27 mouse cellular contexts compared by ENCODE assay signal in genomic region chr2:154600586-154600985, GRCm38 (mm10). TPM values are rescaled to one million over a fixed set of nuclear protein-coding genes. Genes with fewer than 3 reads are reported as not detected.
A peak's percentile ranks its signal among the peaks of the same experiment; 100 is the strongest.
DNase-seq lines count a peak whose midpoint lies in the region; ATAC-seq and TF ChIP-seq lines count a peak whose summit lies in the region.
"Had no signal": no experiment of that assay in that cellular context is flagged by ENCODE, and none has a peak within 500 bp of the region (broad histone marks: within the 10 kb centered on the region; RNA-seq: fewer than 3 reads in every experiment).

No protein-coding gene starts in this region.

- no peak for DNase-seq in kidney, postnatal 0 days (ENCODE audit: low spot score)
- no peak for DNase-seq in liver, postnatal 0 days
- DNase-seq in MEL (ENCODE audit: low read depth, low spot score): no peak
- no peak for DNase-seq in stomach, postnatal 0 days (ENCODE audit: low spot score)
- DNase-seq in cerebellum, postnatal 4 days (ENCODE audit: low spot score in 2 of 2): no peak
- DNase-seq: adrenal gland, adult 2 months; adrenal gland, postnatal 36 days; cerebellum, adult 2 months; cerebellum, postnatal 10 days; embryo, embryonic 11 days; gastrocnemius, adult 2 months; gastrocnemius, postnatal 36 days; heart, adult 11 months; heart, postnatal 36 days had no signal

- H3K27ac ChIP-seq in kidney, postnatal 0 days: no peak overlapping the region
- no peak overlapping the region for H3K27ac ChIP-seq in kidney, embryonic 15.5 days
- peak overlapping the region; percentile 26; the same call in 1 of the 2 replicates for H3K27ac ChIP-seq in liver, postnatal 0 days (ENCODE audit: low read depth)
- H3K27ac ChIP-seq in liver, embryonic 12.5 days: no peak overlapping the region
- no peak overlapping the region for H3K27ac ChIP-seq in MEL (ENCODE audit: control insufficient read depth, low read depth, low read length)
- no peak overlapping the region for H3K27ac ChIP-seq in stomach, postnatal 0 days (replicated peaks)
- H3K27ac ChIP-seq: embryonic facial prominence, embryonic 15.5 days; forebrain, embryonic 10.5 days; gastrocnemius, adult 2 months; heart, embryonic 13.5 days; hindbrain, embryonic 15.5 days had no signal

- peaks cover 13% of the 10 kb centered on the region; the same call in 1 of the 2 replicates for H3K4me1 ChIP-seq in kidney, postnatal 0 days (replicated peaks; ENCODE audit: insufficient read depth, low read length)
- peaks cover 17% of the 10 kb centered on the region for H3K4me1 ChIP-seq in kidney, embryonic 15.5 days
- H3K4me1 ChIP-seq in liver, postnatal 0 days (ENCODE audit: insufficient read depth): peaks cover 18% of the 10 kb centered on the region
- H3K4me1 ChIP-seq in liver, embryonic 12.5 days: peaks cover 34% of the 10 kb centered on the region
- peaks cover 2 to 3% of the 10 kb centered on the region in 2 experiments; a peak in 2 of 4 replicates for H3K4me1 ChIP-seq in MEL (ENCODE audit: control insufficient read depth in 1 of 2, insufficient read depth in 2 of 2, low read length in 2 of 2)
- H3K4me1 ChIP-seq in stomach, postnatal 0 days (replicated peaks; ENCODE audit: control insufficient read depth, insufficient read depth): no peaks in the 10 kb centered on the region; the same call in 1 of the 2 replicates

- WGBS in kidney, postnatal 0 days: 73% methylated on average over 6 of the region's 6 CpGs
- WGBS in kidney, embryonic 15.5 days: 73% methylated on average over 6 of the region's 6 CpGs
- 56% methylated on average over 6 of the region's 6 CpGs for WGBS in liver, postnatal 0 days (ENCODE audit: insufficient replicate concordance)
- WGBS in liver, embryonic 12.5 days (ENCODE audit: insufficient replicate concordance): 61% methylated on average over 6 of the region's 6 CpGs
- WGBS in stomach, postnatal 0 days: 74% methylated on average over 6 of the region's 6 CpGs

- peak; percentile 41 for TF ChIP-seq CTCF in kidney, postnatal 0 days (IDR thresholded peaks at IDR 0.05; ENCODE audit: low read depth)
- TF ChIP-seq CTCF in liver, postnatal 0 days (IDR thresholded peaks at IDR 0.05; ENCODE audit: low read depth): peak; percentile 37; the same call in 1 of the 2 replicates
- TF ChIP-seq CTCF in MEL (IDR thresholded peaks at IDR 0.05 in 2 of 3, conservative IDR thresholded peaks at IDR 0.05 in 1 of 3; ENCODE audit: control insufficient read depth in 1 of 3, insufficient read depth in 1 of 3, low read depth in 2 of 3, low read length in 3 of 3, poor library complexity in 1 of 3, severe bottlenecking in 1 of 3): peak in 1 of 3 experiments; percentile 36; a peak in 2 of 6 replicates
- TF ChIP-seq CTCF in stomach, postnatal 0 days (IDR thresholded peaks at IDR 0.05; ENCODE audit: low read depth): peak; percentile 41

- ATAC-seq in kidney, postnatal 0 days (replicated peaks; ENCODE audit: low FRiP score, low read depth): no peak
- no peak for ATAC-seq in kidney, embryonic 15.5 days (replicated peaks; ENCODE audit: low FRiP score)
- no peak for ATAC-seq in liver, postnatal 0 days
- no peak for ATAC-seq in liver, embryonic 12.5 days
- ATAC-seq in stomach, postnatal 0 days (ENCODE audit: low FRiP score, low TSS enrichment): no peak
- ATAC-seq: activated CD4-positive, CD25-positive, alpha-beta regulatory T cell, adult 4 months; forebrain, embryonic 14.5 days had no signal

- H3K4me2 ChIP-seq in kidney, postnatal 0 days (ENCODE audit: low read length): no peak overlapping the region
- H3K4me2 ChIP-seq in kidney, embryonic 15.5 days: no peak overlapping the region
- peak overlapping the region; percentile 31 for H3K4me2 ChIP-seq in liver, postnatal 0 days (ENCODE audit: low read depth, low read length)
- no peak overlapping the region for H3K4me2 ChIP-seq in liver, embryonic 12.5 days
- no peak overlapping the region for H3K4me2 ChIP-seq in stomach, postnatal 0 days (replicated peaks; ENCODE audit: low read depth)
- H3K4me2 ChIP-seq: embryonic facial prominence, embryonic 15.5 days; heart, embryonic 13.5 days; hindbrain, embryonic 15.5 days had no signal

- H3K4me3 ChIP-seq in kidney, postnatal 0 days (replicated peaks; ENCODE audit: low read depth, low read length): no peak overlapping the region
- no peak overlapping the region for H3K4me3 ChIP-seq in kidney, embryonic 15.5 days (replicated peaks)
- H3K4me3 ChIP-seq in liver, postnatal 0 days (ENCODE audit: low read depth, low read length): no peak overlapping the region
- no peak overlapping the region for H3K4me3 ChIP-seq in liver, embryonic 12.5 days
- H3K4me3 ChIP-seq in MEL (ENCODE audit: control insufficient read depth in 1 of 2, insufficient read depth in 1 of 2, low read depth in 2 of 2, low read length in 2 of 2): no peak overlapping the region
- H3K4me3 ChIP-seq in stomach, postnatal 0 days (ENCODE audit: low read depth, low read length): no peak overlapping the region
- H3K4me3 ChIP-seq: embryonic facial prominence, embryonic 15.5 days; erythroblast, embryonic 14.5 days; forebrain, embryonic 10.5 days; gastrocnemius, adult 2 months; heart, embryonic 13.5 days; hindbrain, embryonic 15.5 days had no signal

- H3K9me3 ChIP-seq in kidney, postnatal 0 days (replicated peaks; ENCODE audit: low read length): no peaks in the 10 kb centered on the region
- no peaks in the 10 kb centered on the region for H3K9me3 ChIP-seq in kidney, embryonic 15.5 days (replicated peaks)
- H3K9me3 ChIP-seq in liver, postnatal 0 days (ENCODE audit: low read length): no peaks in the 10 kb centered on the region
- H3K9me3 ChIP-seq in liver, embryonic 12.5 days (replicated peaks): no peaks in the 10 kb centered on the region
- no peaks in the 10 kb centered on the region for H3K9me3 ChIP-seq in MEL (replicated peaks; ENCODE audit: insufficient read depth, low read length)
- H3K9me3 ChIP-seq in stomach, postnatal 0 days (ENCODE audit: control insufficient read depth, low read length): no peaks in the 10 kb centered on the region
- H3K9me3 ChIP-seq: embryonic facial prominence, embryonic 15.5 days; forebrain, embryonic 10.5 days; G1E; heart, embryonic 13.5 days; hindbrain, embryonic 15.5 days had no signal

- no peak for TF ChIP-seq POLR2A in MEL (IDR thresholded peaks at IDR 0.05; ENCODE audit: control insufficient read depth in 1 of 2, insufficient read depth in 1 of 2, low read depth in 1 of 2, low read length in 2 of 2, poor library complexity in 1 of 2)

- H3K27me3 ChIP-seq in kidney, postnatal 0 days (ENCODE audit: insufficient read depth, low read length): no peaks in the 10 kb centered on the region
- no peaks in the 10 kb centered on the region for H3K27me3 ChIP-seq in kidney, embryonic 15.5 days
- H3K27me3 ChIP-seq in liver, postnatal 0 days (ENCODE audit: insufficient read depth, low read length): no peaks in the 10 kb centered on the region
- H3K27me3 ChIP-seq in liver, embryonic 12.5 days (replicated peaks): no peaks in the 10 kb centered on the region
- no peaks in the 10 kb centered on the region for H3K27me3 ChIP-seq in MEL (ENCODE audit: control insufficient read depth in 1 of 2, insufficient read depth in 2 of 2, low read length in 2 of 2)
- no peaks in the 10 kb centered on the region for H3K27me3 ChIP-seq in stomach, postnatal 0 days (ENCODE audit: control insufficient read depth, insufficient read depth, low read length)
- H3K27me3 ChIP-seq: embryonic facial prominence, embryonic 15.5 days; heart, embryonic 13.5 days; hindbrain, embryonic 15.5 days had no signal

- TF ChIP-seq EP300 in liver, postnatal 0 days (IDR thresholded peaks at IDR 0.05; ENCODE audit: low read depth): no peak
- TF ChIP-seq EP300 in MEL (IDR thresholded peaks at IDR 0.05; ENCODE audit: low read depth in 1 of 2, low read length in 2 of 2): no peak
- TF ChIP-seq EP300 in stomach, postnatal 0 days (optimal IDR thresholded peaks at IDR 0.05): no peak

- H3K79me2 ChIP-seq in MEL (ENCODE audit: control insufficient read depth, insufficient read depth, low read length, poor library complexity): peaks cover 1% of the 10 kb centered on the region; the same call in 1 of the 2 replicates

- no peak for TF ChIP-seq RAD21 in MEL (IDR thresholded peaks at IDR 0.05; ENCODE audit: low read depth, low read length)

- no peak overlapping the region for H3K9ac ChIP-seq in kidney, postnatal 0 days (ENCODE audit: low read depth, low read length)
- no peak overlapping the region for H3K9ac ChIP-seq in kidney, embryonic 15.5 days
- no peak overlapping the region for H3K9ac ChIP-seq in liver, postnatal 0 days (replicated peaks)
- H3K9ac ChIP-seq in liver, embryonic 12.5 days: no peak overlapping the region
- no peak overlapping the region for H3K9ac ChIP-seq in MEL (ENCODE audit: control insufficient read depth, low read depth, low read length, poor library complexity, severe bottlenecking)
- H3K9ac ChIP-seq in stomach, postnatal 0 days (ENCODE audit: low read length): no peak overlapping the region
- H3K9ac ChIP-seq: embryonic facial prominence, embryonic 15.5 days; heart, embryonic 13.5 days; hindbrain, embryonic 15.5 days had no signal

- H3K36me3 ChIP-seq in kidney, postnatal 0 days (ENCODE audit: insufficient read depth, low read length): no peaks in the 10 kb centered on the region; the same call in 1 of the 2 replicates
- no peaks in the 10 kb centered on the region for H3K36me3 ChIP-seq in kidney, embryonic 15.5 days
- peaks cover 15% of the 10 kb centered on the region for H3K36me3 ChIP-seq in liver, postnatal 0 days (replicated peaks; ENCODE audit: insufficient read depth, low read length)
- peaks cover 15% of the 10 kb centered on the region; the same call in 1 of the 2 replicates for H3K36me3 ChIP-seq in liver, embryonic 12.5 days
- peaks cover 0 to 3% of the 10 kb centered on the region in 2 experiments; a peak in 1 of 4 replicates for H3K36me3 ChIP-seq in MEL (ENCODE audit: control insufficient read depth in 1 of 2, insufficient read depth in 2 of 2, low read length in 2 of 2)
- no peaks in the 10 kb centered on the region for H3K36me3 ChIP-seq in stomach, postnatal 0 days (ENCODE audit: control insufficient read depth, insufficient read depth, low read length)
- H3K36me3 ChIP-seq: embryonic facial prominence, embryonic 15.5 days; forebrain, embryonic 10.5 days; hindbrain, embryonic 15.5 days had no signal

RNA-seq across cellular contexts. Expression of gene Pxmp4, which starts 2.9 kb away (rescaled TPM):
- 37.3 and 37.9 TPM in 2 replicates for polyA plus RNA-seq in kidney, postnatal 0 days (2015; fragmentation: Nextera tagmentation; extraction: Ambion mirVana)
- polyA plus RNA-seq in kidney, embryonic 15.5 days (2015; fragmentation: Nextera tagmentation; extraction: Ambion mirVana): 27.7 and 29.8 TPM in 2 replicates
- 64.2 and 68.5 TPM in 2 replicates for polyA plus RNA-seq in liver, postnatal 0 days (2015; fragmentation: Nextera tagmentation; extraction: Ambion mirVana)
- 24.5 and 26.1 TPM in 2 replicates for polyA plus RNA-seq in liver, embryonic 12.5 days (2016; fragmentation: Nextera tagmentation; extraction: Ambion mirVana)
- total RNA-seq in MEL (2012; rRNA removed): 5.9 and 6.8 TPM in 2 replicates
- 10 to 100 TPM in 1 of 2 experiments, not detected in 1; 12.2 TPM for polyA plus RNA-seq in MEL (2012; ENCODE audit: insufficient read depth in 1 of 2, insufficient read length in 2 of 2, low read depth in 1 of 2, low replicate concordance in 2 of 2, missing spikeins in 1 of 2)
- polyA plus RNA-seq in stomach, postnatal 0 days (2015; fragmentation: Nextera tagmentation; extraction: Ambion mirVana): 49.7 and 52.8 TPM in 2 replicates

RNA-seq across cellular contexts. Expression of gene Zfp341, which starts 12.5 kb away (rescaled TPM):
- polyA plus RNA-seq in kidney, postnatal 0 days (2015; fragmentation: Nextera tagmentation; extraction: Ambion mirVana): 0.80 and 0.82 TPM in 2 replicates
- 0.85 and 1.00 TPM in 2 replicates for polyA plus RNA-seq in kidney, embryonic 15.5 days (2015; fragmentation: Nextera tagmentation; extraction: Ambion mirVana)
- 0.75 and 0.85 TPM in 2 replicates for polyA plus RNA-seq in liver, postnatal 0 days (2015; fragmentation: Nextera tagmentation; extraction: Ambion mirVana)
- 2.2 TPM in 2 replicates for polyA plus RNA-seq in liver, embryonic 12.5 days (2016; fragmentation: Nextera tagmentation; extraction: Ambion mirVana)
- 2.0 TPM in 2 replicates for total RNA-seq in MEL (2012; rRNA removed)
- polyA plus RNA-seq in MEL (2012; ENCODE audit: insufficient read depth in 1 of 2, insufficient read length in 2 of 2, low read depth in 1 of 2, low replicate concordance in 2 of 2, missing spikeins in 1 of 2): 1 to 10 TPM in 1 of 2 experiments, not detected in 1; 6.3 TPM
- 0.27 and 0.45 TPM in 2 replicates for polyA plus RNA-seq in stomach, postnatal 0 days (2015; fragmentation: Nextera tagmentation; extraction: Ambion mirVana)

RNA-seq across cellular contexts. Expression of gene 4930519P11Rik, which starts 12.7 kb away (rescaled TPM):
- polyA plus RNA-seq in kidney, postnatal 0 days (2015; fragmentation: Nextera tagmentation; extraction: Ambion mirVana): 0.42 and 0.71 TPM in 2 replicates
- 0.62 TPM in 1 of 2 replicates, not detected in the other for polyA plus RNA-seq in kidney, embryonic 15.5 days (2015; fragmentation: Nextera tagmentation; extraction: Ambion mirVana)
- 0.40 and 0.45 TPM in 2 replicates for polyA plus RNA-seq in liver, postnatal 0 days (2015; fragmentation: Nextera tagmentation; extraction: Ambion mirVana)
- 0.45 TPM in 1 of 2 replicates, not detected in the other for polyA plus RNA-seq in liver, embryonic 12.5 days (2016; fragmentation: Nextera tagmentation; extraction: Ambion mirVana)
- total RNA-seq in MEL (2012; rRNA removed): not detected in 2 replicates
- polyA plus RNA-seq in MEL (2012; ENCODE audit: insufficient read depth in 1 of 2, insufficient read length in 2 of 2, low read depth in 1 of 2, low replicate concordance in 2 of 2, missing spikeins in 1 of 2): under 1 TPM in 1 of 2 experiments, not detected in 1; 0.22 TPM
- 0.22 and 0.28 TPM in 2 replicates for polyA plus RNA-seq in stomach, postnatal 0 days (2015; fragmentation: Nextera tagmentation; extraction: Ambion mirVana)
- total RNA-seq: common myeloid progenitor, adult 5-6 weeks; G1E; gastrocnemius, adult 2 months; gastrocnemius, postnatal 36 days; heart, postnatal 36 days had no signal
- polyA plus RNA-seq: activated CD4-positive, CD25-positive, alpha-beta regulatory T cell, adult 4 months; cerebellum, adult 2 months; embryonic facial prominence, embryonic 11.5 days; heart, embryonic 13.5 days; heart, postnatal 0 days had no signal

RNA-seq across cellular contexts. Expression of gene E2f1, which starts 30.9 kb away (rescaled TPM):
- 9.5 and 9.6 TPM in 2 replicates for polyA plus RNA-seq in kidney, postnatal 0 days (2015; fragmentation: Nextera tagmentation; extraction: Ambion mirVana)
- polyA plus RNA-seq in kidney, embryonic 15.5 days (2015; fragmentation: Nextera tagmentation; extraction: Ambion mirVana): 20.7 and 21.0 TPM in 2 replicates
- 7.3 and 7.4 TPM in 2 replicates for polyA plus RNA-seq in liver, postnatal 0 days (2015; fragmentation: Nextera tagmentation; extraction: Ambion mirVana)
- 27.0 and 27.4 TPM in 2 replicates for polyA plus RNA-seq in liver, embryonic 12.5 days (2016; fragmentation: Nextera tagmentation; extraction: Ambion mirVana)
- total RNA-seq in MEL (2012; rRNA removed): 14.8 and 17.4 TPM in 2 replicates
- 10 to 100 TPM in 1 of 2 experiments, not detected in 1; 41.6 TPM for polyA plus RNA-seq in MEL (2012; ENCODE audit: insufficient read depth in 1 of 2, insufficient read length in 2 of 2, low read depth in 1 of 2, low replicate concordance in 2 of 2, missing spikeins in 1 of 2)
- polyA plus RNA-seq in stomach, postnatal 0 days (2015; fragmentation: Nextera tagmentation; extraction: Ambion mirVana): 5.7 and 6.1 TPM in 2 replicates

RNA-seq across cellular contexts. Expression of gene Necab3, which starts 41.9 kb away (rescaled TPM):
- 0.58 and 0.97 TPM in 2 replicates for polyA plus RNA-seq in kidney, postnatal 0 days (2015; fragmentation: Nextera tagmentation; extraction: Ambion mirVana)
- 1.6 and 2.9 TPM in 2 replicates for polyA plus RNA-seq in kidney, embryonic 15.5 days (2015; fragmentation: Nextera tagmentation; extraction: Ambion mirVana)
- 0.13 and 0.19 TPM in 2 replicates for polyA plus RNA-seq in liver, postnatal 0 days (2015; fragmentation: Nextera tagmentation; extraction: Ambion mirVana)
- polyA plus RNA-seq in liver, embryonic 12.5 days (2016; fragmentation: Nextera tagmentation; extraction: Ambion mirVana): 1.0 and 1.3 TPM in 2 replicates
- 3.8 and 4.0 TPM in 2 replicates for total RNA-seq in MEL (2012; rRNA removed)
- polyA plus RNA-seq in MEL (2012; ENCODE audit: insufficient read depth in 1 of 2, insufficient read length in 2 of 2, low read depth in 1 of 2, low replicate concordance in 2 of 2, missing spikeins in 1 of 2): 10 to 100 TPM in 1 of 2 experiments, not detected in 1; 12.1 TPM
- polyA plus RNA-seq in stomach, postnatal 0 days (2015; fragmentation: Nextera tagmentation; extraction: Ambion mirVana): 0.50 and 0.70 TPM in 2 replicates
